Comparison of ENCODE assay signal across 20 mouse cellular contexts in genomic region chr6:112586999-112587398, GRCm38 (mm10).
A peak's percentile ranks its signal among the peaks of the same experiment; 100 is the strongest.
DNase-seq lines count a peak whose midpoint lies in the region; ATAC-seq lines count a peak whose summit lies in the region.
"Had no signal": no experiment of that assay in that cellular context is flagged by ENCODE, and none has a peak within 500 bp of the region (broad histone marks: within the 10 kb centered on the region; RNA-seq: fewer than 3 reads in every experiment).

No protein-coding gene starts in this region.

- 79% methylated on average over 4 of the region's 4 CpGs for WGBS in intestine, embryonic 14.5 days
- 80% methylated on average over 4 of the region's 4 CpGs for WGBS in intestine, embryonic 16.5 days

- no peaks in the 10 kb centered on the region for H3K4me1 ChIP-seq in intestine, embryonic 14.5 days (replicated peaks; ENCODE audit: control insufficient read depth, insufficient read depth, low read length)
- no peaks in the 10 kb centered on the region for H3K4me1 ChIP-seq in intestine, embryonic 16.5 days (ENCODE audit: control insufficient read depth, insufficient read depth, low read length)
- H3K4me1 ChIP-seq: embryonic facial prominence, embryonic 10.5 days; embryonic facial prominence, embryonic 12.5 days; forebrain, embryonic 15.5 days had no signal

- no peak overlapping the region for H3K27ac ChIP-seq in intestine, embryonic 14.5 days (ENCODE audit: low read depth)
- no peak overlapping the region for H3K27ac ChIP-seq in intestine, embryonic 16.5 days (ENCODE audit: low read length)
- H3K27ac ChIP-seq: embryonic facial prominence, embryonic 10.5 days; embryonic facial prominence, embryonic 12.5 days; forebrain, embryonic 13.5 days; forebrain, embryonic 15.5 days had no signal

- ATAC-seq in intestine, embryonic 14.5 days (replicated peaks; ENCODE audit: low FRiP score, low TSS enrichment, low read depth) = no peak
- ATAC-seq in intestine, embryonic 16.5 days = no peak
- ATAC-seq in granulocyte monocyte progenitor cell, adult 5-6 weeks (replicated peaks; ENCODE audit: poor library complexity, severe bottlenecking) = peak; percentile 46
- ATAC-seq in megakaryocyte progenitor cell, adult 5-6 weeks (replicated peaks; ENCODE audit: poor library complexity) = peak; percentile 60; the same call in 1 of the 2 replicates
- ATAC-seq: forebrain, embryonic 13.5 days; forebrain, embryonic 15.5 days; forebrain, postnatal 0 days had no signal

- no peak overlapping the region for H3K4me2 ChIP-seq in intestine, embryonic 14.5 days (ENCODE audit: low read length)
- no peak overlapping the region for H3K4me2 ChIP-seq in intestine, embryonic 16.5 days (ENCODE audit: low read depth, low read length)
- H3K4me2 ChIP-seq: embryonic facial prominence, embryonic 12.5 days; forebrain, embryonic 13.5 days; forebrain, embryonic 15.5 days had no signal

- H3K9me3 ChIP-seq in intestine, embryonic 14.5 days (ENCODE audit: control insufficient read depth, low read length) = no peaks in the 10 kb centered on the region
- H3K9me3 ChIP-seq in intestine, embryonic 16.5 days (ENCODE audit: control insufficient read depth, low read length) = no peaks in the 10 kb centered on the region
- H3K9me3 ChIP-seq: embryonic facial prominence, embryonic 10.5 days; embryonic facial prominence, embryonic 12.5 days; forebrain, embryonic 15.5 days had no signal

- no peak overlapping the region for H3K4me3 ChIP-seq in intestine, embryonic 14.5 days (ENCODE audit: low read depth, low read length)
- H3K4me3 ChIP-seq in intestine, embryonic 16.5 days (ENCODE audit: low read length) = no peak overlapping the region
- H3K4me3 ChIP-seq: embryonic facial prominence, embryonic 10.5 days; embryonic facial prominence, embryonic 12.5 days; forebrain, embryonic 13.5 days; forebrain, embryonic 15.5 days had no signal

- no peaks in the 10 kb centered on the region for H3K36me3 ChIP-seq in intestine, embryonic 14.5 days (ENCODE audit: control insufficient read depth, insufficient read depth, low read length)
- no peaks in the 10 kb centered on the region for H3K36me3 ChIP-seq in intestine, embryonic 16.5 days (ENCODE audit: control insufficient read depth, insufficient read depth, low read length)
- H3K36me3 ChIP-seq: embryonic facial prominence, embryonic 10.5 days; embryonic facial prominence, embryonic 12.5 days; forebrain, embryonic 15.5 days had no signal

- no peaks in the 10 kb centered on the region for H3K27me3 ChIP-seq in intestine, embryonic 14.5 days (replicated peaks; ENCODE audit: control insufficient read depth, insufficient read depth, low read length)
- no peaks in the 10 kb centered on the region for H3K27me3 ChIP-seq in intestine, embryonic 16.5 days (replicated peaks; ENCODE audit: control insufficient read depth, insufficient read depth, low read length)
- H3K27me3 ChIP-seq: embryonic facial prominence, embryonic 12.5 days; forebrain, embryonic 13.5 days; forebrain, embryonic 15.5 days had no signal

- DNase-seq in intestine, embryonic 14.5 days (ENCODE audit: low spot score) = peak; percentile 10
- no peak for DNase-seq in gastrocnemius, postnatal 10 days
- no peak for DNase-seq in layer of hippocampus, adult 11-12 months (ENCODE audit: low spot score)
- DNase-seq: adrenal gland, adult 2 months; adrenal gland, postnatal 10 days; adrenal gland, postnatal 25 days; cerebellum, adult 11 months; cerebellum, adult 18-20 months; cerebellum, adult 8-10 months; cerebellum, adult 9-11 months; cerebellum, postnatal 14 days; cerebellum, postnatal 36 days; forebrain, postnatal 0 days had no signal

- no peak overlapping the region for H3K9ac ChIP-seq in intestine, embryonic 14.5 days (ENCODE audit: low read length)
- no peak overlapping the region for H3K9ac ChIP-seq in intestine, embryonic 16.5 days (ENCODE audit: low read depth, low read length)
- H3K9ac ChIP-seq: embryonic facial prominence, embryonic 12.5 days; forebrain, embryonic 13.5 days; forebrain, embryonic 15.5 days; forebrain, postnatal 0 days had no signal

Comparison
In these comparisons a context has a peak if more than half of its experiments do, and no peak if none do; other contexts are left out.
1. ATAC-seq: peak in granulocyte monocyte progenitor cell, adult 5-6 weeks (single experiment) and megakaryocyte progenitor cell, adult 5-6 weeks (single experiment); none in intestine, embryonic 14.5 days (single experiment) and intestine, embryonic 16.5 days (single experiment).